Mouse (Mus musculus): ENCODE measurements around the gene H2-DMb2. TPM values are rescaled to one million over a fixed set of nuclear protein-coding genes. Genes with fewer than 3 reads are reported as not detected.
A peak's percentile ranks its signal among the peaks of the same experiment; 100 is the strongest.

H2-DMb2 gene
- polyA plus RNA-seq, 1 experiment, result 38.9 TPM

DNA sequence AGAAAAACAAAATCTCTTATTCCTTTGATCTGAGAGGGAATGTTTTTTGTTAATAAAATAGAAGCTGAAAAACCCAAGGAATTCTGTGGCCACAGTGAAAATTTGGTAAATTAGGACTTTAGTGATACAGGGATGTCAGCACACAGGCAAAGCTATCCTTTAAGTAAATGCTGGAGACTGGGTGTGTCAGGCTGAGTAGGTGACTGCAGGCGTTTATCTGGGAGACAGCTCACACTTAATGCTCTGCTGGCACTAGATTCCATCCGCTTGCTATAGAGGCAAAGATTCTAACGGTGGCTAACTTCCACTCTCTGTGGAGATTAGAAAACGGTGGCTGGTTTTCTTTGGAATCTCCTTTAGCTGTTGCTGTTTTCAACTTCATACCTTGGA, 27.4 kb downstream of the H2-DMb2 start:
- Histone ChIP-seq H3K27ac (ENCODE audit: control insufficient read depth, insufficient read depth, low read depth, low read length, poor library complexity) (no peak overlapping the region), H3K4me3 (replicated peaks; ENCODE audit: control insufficient read depth, low read depth, low read length) (no peak overlapping the region), H3K4me1 (ENCODE audit: control insufficient read depth, insufficient read depth, low read length) (peaks cover 2% of the 10 kb centered on the region; the same call in 1 of the 2 replicates)
- WGBS, result 2% methylated on average over 4 of the region's 4 CpGs
- TF ChIP-seq CTCF (IDR thresholded peaks at IDR 0.05; ENCODE audit: control insufficient read depth, insufficient read depth, low read length), result no peak
- TF ChIP-seq POLR2A (IDR thresholded peaks at IDR 0.05; ENCODE audit: borderline replicate concordance, control insufficient read depth, low read depth, low read length), result no peak

DNA sequence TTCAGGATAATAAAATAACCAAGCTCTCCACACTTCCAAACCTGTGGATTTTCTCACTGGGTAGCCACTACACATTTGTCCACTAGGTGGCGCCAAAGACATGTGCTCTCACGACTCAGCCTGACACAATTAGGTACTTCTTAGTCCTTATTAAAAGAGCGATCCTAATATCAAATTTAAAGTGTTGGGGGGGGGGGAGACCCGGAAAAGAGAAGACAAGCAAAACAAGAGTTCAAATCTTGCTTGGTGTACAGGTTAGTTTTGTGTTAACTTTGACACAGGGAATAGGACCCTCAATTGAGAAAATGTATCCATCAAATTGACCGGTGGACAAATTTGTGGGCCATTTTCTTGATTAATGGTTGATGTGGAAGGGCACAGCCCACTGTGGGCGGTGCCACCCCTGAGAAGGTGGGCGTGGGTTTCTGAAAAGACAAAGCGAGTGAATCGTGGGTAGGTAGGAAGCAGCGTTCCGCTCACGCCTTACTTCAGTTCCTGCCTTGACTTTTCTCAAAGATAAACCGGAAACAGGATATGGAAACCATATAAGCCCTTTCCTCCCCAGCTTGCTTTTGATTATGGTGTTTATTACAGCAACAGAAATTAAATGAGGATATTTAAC, 27.9 kb downstream of the H2-DMb2 start:
- H3K4me1 ChIP-seq (ENCODE audit: control insufficient read depth, insufficient read depth, low read length), result peaks cover 2% of the 10 kb centered on the region; the same call in 1 of the 2 replicates
- under 1% methylated on average over 13 of the region's 13 CpGs for WGBS
- no peak for TF ChIP-seq POLR2A (IDR thresholded peaks at IDR 0.05; ENCODE audit: borderline replicate concordance, control insufficient read depth, low read depth, low read length)
- TF ChIP-seq CTCF (IDR thresholded peaks at IDR 0.05; ENCODE audit: control insufficient read depth, insufficient read depth, low read length), result peak; percentile 82
- H3K4me3 ChIP-seq (replicated peaks; ENCODE audit: control insufficient read depth, low read depth, low read length), result peak overlapping the region; percentile 56
- H3K27ac ChIP-seq (ENCODE audit: control insufficient read depth, insufficient read depth, low read depth, low read length, poor library complexity), result peak overlapping the region; percentile 30; the same call in 1 of the 2 replicates

DNA sequence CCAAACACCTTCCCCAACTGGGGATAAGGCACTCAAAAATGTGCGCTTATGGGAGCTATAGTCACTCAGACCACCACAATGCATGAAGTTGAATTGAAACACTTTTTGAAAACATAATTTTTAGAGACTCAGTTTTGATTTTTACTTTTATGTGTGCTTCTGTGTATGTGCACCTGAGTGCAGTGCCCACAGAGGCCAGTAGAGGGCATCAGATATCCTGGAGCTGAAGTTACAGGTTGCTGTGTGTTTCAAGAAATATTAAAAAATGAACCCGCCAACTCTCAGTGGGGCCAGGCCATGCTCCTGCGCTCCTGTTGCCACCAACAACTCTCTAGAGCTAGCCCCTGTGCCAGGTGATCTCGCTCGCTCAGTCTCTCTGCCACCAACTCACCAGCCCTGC, 29.4 kb downstream of the H2-DMb2 start:
- 96% methylated on average over 5 of the region's 5 CpGs for WGBS
- TF ChIP-seq CTCF (IDR thresholded peaks at IDR 0.05; ENCODE audit: control insufficient read depth, insufficient read depth, low read length) (0 out of 2 replicates have a peak, but pooled peaks have one; percentile 24), POLR2A (IDR thresholded peaks at IDR 0.05; ENCODE audit: borderline replicate concordance, control insufficient read depth, low read depth, low read length) (no peak)
- H3K4me3 ChIP-seq (replicated peaks; ENCODE audit: control insufficient read depth, low read depth, low read length), result no peak overlapping the region
- peaks cover 2% of the 10 kb centered on the region; the same call in 1 of the 2 replicates for H3K4me1 ChIP-seq (ENCODE audit: control insufficient read depth, insufficient read depth, low read length)
- no peak overlapping the region for H3K27ac ChIP-seq (ENCODE audit: control insufficient read depth, insufficient read depth, low read depth, low read length, poor library complexity)

DNA sequence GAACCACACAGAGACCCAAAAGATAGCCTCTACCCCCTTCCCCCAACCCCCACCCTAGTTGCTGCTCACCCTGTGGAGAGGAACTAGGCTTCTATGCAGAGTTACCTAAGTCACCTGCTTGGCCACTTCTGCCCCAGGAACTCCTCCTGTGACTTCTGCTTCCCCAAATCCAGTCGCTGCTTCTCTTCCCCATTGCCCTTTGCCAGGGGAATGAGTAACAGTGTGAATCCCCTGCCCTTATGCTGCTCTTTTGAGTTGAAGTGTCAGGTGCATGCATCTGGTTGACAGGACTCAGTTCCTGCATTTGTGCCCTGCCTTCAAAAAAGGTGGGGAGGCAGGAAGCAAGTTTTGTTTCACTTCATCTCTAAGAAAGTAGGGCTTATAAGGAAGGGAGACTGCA, 31.0 kb downstream of the H2-DMb2 start:
- Histone ChIP-seq H3K27ac (ENCODE audit: control insufficient read depth, insufficient read depth, low read depth, low read length, poor library complexity) (peak overlapping the region; percentile 43; the same call in 1 of the 2 replicates), H3K4me1 (ENCODE audit: control insufficient read depth, insufficient read depth, low read length) (peaks cover 2% of the 10 kb centered on the region; the same call in 1 of the 2 replicates), H3K4me3 (replicated peaks; ENCODE audit: control insufficient read depth, low read depth, low read length) (no peak overlapping the region)
- WGBS, result 5% methylated on average over 1 of the region's 1 CpGs
- TF ChIP-seq POLR2A (IDR thresholded peaks at IDR 0.05; ENCODE audit: borderline replicate concordance, control insufficient read depth, low read depth, low read length), result no peak
- no peak for TF ChIP-seq CTCF (IDR thresholded peaks at IDR 0.05; ENCODE audit: control insufficient read depth, insufficient read depth, low read length)

DNA sequence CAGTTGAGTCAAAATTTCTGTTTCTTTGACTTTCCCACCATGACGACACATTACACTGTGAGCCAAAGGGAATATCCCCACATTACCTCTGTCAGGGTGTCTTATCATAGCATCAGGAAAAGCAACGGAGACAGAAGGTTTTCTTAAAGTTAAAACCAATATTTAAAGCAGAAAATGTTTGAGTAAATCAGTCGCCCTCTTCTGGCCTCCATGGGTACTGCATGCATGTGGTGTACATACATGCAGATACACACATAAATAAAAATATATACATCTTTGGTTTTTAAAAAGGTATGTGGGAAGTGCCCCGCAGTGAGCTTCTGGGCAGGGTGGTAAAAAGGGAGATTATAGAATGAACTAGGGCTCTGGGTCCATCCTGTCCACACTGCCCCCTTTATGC, 34.1 kb downstream of the H2-DMb2 start:
- WGBS, result 77% methylated on average over 4 of the region's 4 CpGs
- TF ChIP-seq POLR2A (IDR thresholded peaks at IDR 0.05; ENCODE audit: borderline replicate concordance, control insufficient read depth, low read depth, low read length) (no peak), CTCF (IDR thresholded peaks at IDR 0.05; ENCODE audit: control insufficient read depth, insufficient read depth, low read length) (no peak)
- Histone ChIP-seq H3K27ac (ENCODE audit: control insufficient read depth, insufficient read depth, low read depth, low read length, poor library complexity) (no peak overlapping the region), H3K4me3 (replicated peaks; ENCODE audit: control insufficient read depth, low read depth, low read length) (no peak overlapping the region), H3K4me1 (ENCODE audit: control insufficient read depth, insufficient read depth, low read length) (peaks cover 2% of the 10 kb centered on the region; the same call in 1 of the 2 replicates)

DNA sequence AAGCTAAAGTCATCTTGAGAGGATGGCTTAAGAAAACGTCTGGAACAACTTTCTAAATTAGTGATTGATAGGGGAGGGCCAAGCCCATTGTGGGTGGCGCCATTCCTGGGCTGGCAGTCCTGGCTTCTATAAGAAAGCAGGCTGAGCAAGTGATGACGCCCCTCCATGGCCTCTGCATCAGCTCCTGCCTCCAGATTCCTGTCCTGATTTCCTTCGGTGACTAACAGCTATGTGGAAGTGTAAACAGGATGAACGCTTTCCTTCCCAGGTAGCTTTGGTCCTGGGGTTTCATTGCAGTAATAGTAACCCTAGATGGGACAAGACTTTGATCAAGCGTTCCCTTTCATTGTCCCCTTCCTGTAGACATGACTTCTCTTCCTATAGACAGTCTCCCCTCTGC, 35.9 kb downstream of the H2-DMb2 start:
- H3K4me3 ChIP-seq (replicated peaks; ENCODE audit: control insufficient read depth, low read depth, low read length), result no peak overlapping the region
- H3K4me1 ChIP-seq (ENCODE audit: control insufficient read depth, insufficient read depth, low read length), result peaks cover 2% of the 10 kb centered on the region; the same call in 1 of the 2 replicates
- no peak for TF ChIP-seq CTCF (IDR thresholded peaks at IDR 0.05; ENCODE audit: control insufficient read depth, insufficient read depth, low read length)
- TF ChIP-seq POLR2A (IDR thresholded peaks at IDR 0.05; ENCODE audit: borderline replicate concordance, control insufficient read depth, low read depth, low read length), result no peak
- H3K27ac ChIP-seq (ENCODE audit: control insufficient read depth, insufficient read depth, low read depth, low read length, poor library complexity), result no peak overlapping the region
- WGBS, result 75% methylated on average over 6 of the region's 6 CpGs

DNA sequence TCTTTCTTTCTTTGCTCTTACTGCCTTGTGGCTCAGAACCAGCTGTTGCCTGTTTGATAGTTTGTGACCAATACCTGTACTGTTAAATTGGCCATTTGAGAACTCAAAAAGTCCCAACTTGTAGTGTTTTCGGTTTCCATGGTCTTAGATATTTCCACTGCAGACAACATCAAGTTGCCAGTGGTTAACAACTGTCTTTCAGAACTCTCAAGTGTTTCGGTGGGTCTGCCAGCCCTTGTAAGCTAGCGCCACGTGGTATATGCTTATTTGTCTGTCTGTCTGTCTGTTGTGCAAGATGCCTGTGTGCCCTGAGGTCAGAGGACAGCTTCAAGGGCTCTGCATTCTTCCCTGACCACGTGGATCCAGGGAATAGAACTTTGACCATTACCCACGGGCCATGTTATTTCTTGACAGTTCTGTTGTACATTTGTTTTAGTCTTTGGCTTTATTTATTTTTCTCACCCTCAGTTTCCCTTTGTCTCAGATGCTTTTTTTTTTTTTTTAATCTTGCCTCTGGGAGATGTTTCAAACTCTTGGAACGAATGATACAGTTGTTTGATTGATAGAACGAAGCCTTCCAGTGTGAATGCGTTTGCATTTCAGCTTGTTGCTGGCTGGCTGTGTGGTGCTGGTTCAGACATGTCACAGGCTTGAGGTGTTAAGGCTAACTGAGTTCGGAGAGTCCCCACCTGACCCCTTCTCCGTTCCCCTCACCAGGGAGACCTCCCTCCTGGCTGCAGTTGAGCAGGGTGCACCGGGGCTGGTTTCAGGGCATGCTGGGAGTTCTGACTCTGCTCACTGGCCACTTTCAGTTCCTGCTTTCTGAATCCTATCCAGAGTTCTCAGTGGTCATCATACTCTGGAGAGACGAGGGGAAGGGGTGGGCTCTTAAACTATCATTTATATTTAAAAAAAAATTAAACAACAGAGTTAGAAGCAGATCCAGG, 37.1 kb downstream of the H2-DMb2 start:
- H3K4me1 ChIP-seq (ENCODE audit: control insufficient read depth, insufficient read depth, low read length), result no peaks in the 10 kb centered on the region; the same call in 1 of the 2 replicates

More for the DNA sequence above, 37.1 kb downstream of the H2-DMb2 start:
- H3K27ac ChIP-seq (ENCODE audit: control insufficient read depth, insufficient read depth, low read depth, low read length, poor library complexity), result no peak overlapping the region
- 54% methylated on average over 13 of the region's 13 CpGs for WGBS
- TF ChIP-seq POLR2A (IDR thresholded peaks at IDR 0.05; ENCODE audit: borderline replicate concordance, control insufficient read depth, low read depth, low read length) (no peak), CTCF (IDR thresholded peaks at IDR 0.05; ENCODE audit: control insufficient read depth, insufficient read depth, low read length) (no peak)
- no peak overlapping the region for H3K4me3 ChIP-seq (replicated peaks; ENCODE audit: control insufficient read depth, low read depth, low read length)
